Mouse (Mus musculus): ENCODE data around the gene Tas2r143.

The Tas2r143 gene

GRCm38 (mm10) chr6:42369870-42370269, 30.2 kb upstream of the Tas2r143 start:
- no peak for DNase-seq

- DNase-seq, result no peak
These were observed 29.2 kb upstream of the Tas2r143 start for GRCm38 (mm10) chr6:42370630-42371363.

- no peak for DNase-seq
These were observed 28.0 kb upstream of the Tas2r143 start for GRCm38 (mm10) chr6:42372001-42372400.

- no peak for DNase-seq
These were observed 27.6 kb upstream of the Tas2r143 start for GRCm38 (mm10) chr6:42372421-42372815.

GRCm38 (mm10) chr6:42372816-42373547, 27.1 kb upstream of the Tas2r143 start, which contains the start of gene Epha1:
Gene Epha1, minus strand, starts transcription at chr6:42373268.
- no peak for DNase-seq

- DNase-seq, result no peak
These were observed 26.2 kb upstream of the Tas2r143 start for GRCm38 (mm10) chr6:42373669-42374430.

GRCm38 (mm10) chr6:42374701-42375100, 25.3 kb upstream of the Tas2r143 start:
- no peak for DNase-seq

GRCm38 (mm10) chr6:42375131-42375530, 24.9 kb upstream of the Tas2r143 start:
- no peak for DNase-seq

- DNase-seq, result no peak
These were observed 24.0 kb upstream of the Tas2r143 start for GRCm38 (mm10) chr6:42376016-42376415.

GRCm38 (mm10) chr6:42376504-42377019, 23.5 kb upstream of the Tas2r143 start:
- no peak for DNase-seq

GRCm38 (mm10) chr6:42377280-42377679, 22.8 kb upstream of the Tas2r143 start:
- no peak for DNase-seq

GRCm38 (mm10) chr6:42379551-42379950, 20.5 kb upstream of the Tas2r143 start:
- no peak for DNase-seq

GRCm38 (mm10) chr6:42380416-42381144, 19.5 kb upstream of the Tas2r143 start:
- no peak for DNase-seq

- no peak for DNase-seq
These were observed 18.8 kb upstream of the Tas2r143 start for GRCm38 (mm10) chr6:42381221-42381620.

- DNase-seq, result no peak
These were observed 18.1 kb upstream of the Tas2r143 start for GRCm38 (mm10) chr6:42381916-42382381.

- DNase-seq, result no peak
These were observed 16.7 kb upstream of the Tas2r143 start for GRCm38 (mm10) chr6:42383360-42383759.

- peak; percentile 45 for DNase-seq
These were observed 14.4 kb upstream of the Tas2r143 start for GRCm38 (mm10) chr6:42385635-42386034.

GRCm38 (mm10) chr6:42391796-42392330, 8.2 kb upstream of the Tas2r143 start:
- DNase-seq, result no peak

GRCm38 (mm10) chr6:42395960-42396809, 3.9 kb upstream of the Tas2r143 start:
- no peak for DNase-seq

- DNase-seq, result no peak
These were observed 2.9 kb upstream of the Tas2r143 start for GRCm38 (mm10) chr6:42397041-42397657.

GRCm38 (mm10) chr6:42398285-42398684, 1.8 kb upstream of the Tas2r143 start:
- no peak for DNase-seq
